Mouse (Mus musculus) MEL-GATA-1-ER (cell line): Measurements from ENCODE around the gene Cck.

ENCODE experiments used
- DNase-seq: peaks from one replicate; pipeline ENCODE4 v3.0.0-alpha.2; 2012; ENCODE audit warnings: low read depth; ENCODE audit errors: extremely low read depth

Cck gene

GRCm38 (mm10) chr9:121460527-121460926 lies 35.0 kb downstream of the Cck start:
- no peak for DNase-seq

DNA sequence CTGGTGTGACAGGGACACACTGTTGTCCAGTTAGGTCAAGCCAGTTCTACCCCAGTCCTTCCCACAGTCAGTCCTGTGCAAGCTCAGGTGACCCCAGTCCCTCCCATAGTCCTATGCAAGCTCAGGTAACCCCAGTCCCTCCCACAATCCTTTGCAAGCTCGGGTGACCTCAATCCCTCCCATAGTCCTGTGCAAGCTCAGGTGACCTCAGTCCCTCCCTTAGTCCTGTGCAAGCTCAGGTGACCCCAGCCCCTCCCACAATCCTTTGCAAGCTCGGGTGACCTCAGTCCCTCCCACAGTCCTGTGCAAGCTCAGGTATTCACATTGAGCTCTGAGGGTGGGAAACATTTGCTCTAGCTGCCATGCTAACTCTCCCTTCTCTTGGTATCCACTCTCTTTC lies 35.5 kb downstream of the Cck start:
- DNase-seq, result no peak

DNA sequence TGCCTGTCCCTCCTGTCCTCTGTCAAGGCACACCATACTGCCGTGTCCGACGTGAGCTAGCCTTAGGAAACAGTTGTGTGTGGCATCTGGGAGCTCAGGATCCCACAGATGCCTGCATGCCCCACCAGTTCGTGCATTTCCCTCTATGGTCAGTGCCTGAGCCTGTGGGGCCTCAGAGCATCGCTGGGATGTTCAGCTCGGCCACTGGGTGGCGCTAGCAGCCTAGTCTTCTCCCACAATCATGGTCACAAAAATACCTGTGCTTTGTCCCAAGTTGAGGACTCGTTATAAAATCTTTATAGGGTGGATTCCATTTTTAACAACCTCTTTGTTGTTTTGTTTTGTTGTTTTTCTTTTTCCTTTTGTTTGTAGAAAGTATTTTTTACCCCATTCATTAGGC lies 37.0 kb downstream of the Cck start:
- DNase-seq, result no peak

DNA sequence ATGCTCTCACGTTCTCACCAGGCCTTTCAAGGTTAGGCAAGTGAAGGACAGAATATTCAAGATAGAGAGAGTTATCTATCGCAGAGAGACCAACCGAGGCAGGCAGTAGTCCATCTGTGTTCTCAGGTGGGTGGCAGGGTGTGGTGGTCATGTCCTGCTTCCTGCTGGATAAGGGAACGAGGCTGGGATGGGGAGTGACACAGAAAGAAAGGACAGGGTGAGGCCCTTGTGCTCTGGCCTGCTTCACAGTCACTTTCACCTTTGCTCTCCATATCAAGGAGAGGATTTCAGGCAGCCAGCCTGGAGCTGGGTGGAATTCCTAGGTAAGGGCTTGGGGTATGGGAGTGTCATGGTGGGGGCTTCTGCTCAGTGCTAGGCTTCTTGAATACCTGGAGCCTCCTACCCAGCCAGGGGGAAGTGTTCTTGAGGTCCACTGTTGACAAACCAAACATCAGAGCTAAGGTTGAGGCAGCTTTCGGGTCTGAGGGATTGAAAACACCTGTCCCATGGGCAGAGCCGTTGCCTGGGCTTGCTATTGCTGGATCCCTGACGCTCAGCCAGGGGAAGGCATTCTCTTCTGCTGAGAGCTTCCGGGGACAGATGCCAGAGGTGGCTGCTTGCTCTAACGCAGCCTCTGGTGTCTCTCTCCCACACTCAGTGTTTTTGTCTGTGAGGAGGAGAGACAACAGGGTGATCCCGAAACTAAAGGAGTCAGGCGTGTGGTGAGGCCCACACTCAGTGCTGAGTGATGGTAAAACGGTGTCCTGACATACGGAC lies 38.6 kb downstream of the Cck start:
- DNase-seq, result no peak

DNA sequence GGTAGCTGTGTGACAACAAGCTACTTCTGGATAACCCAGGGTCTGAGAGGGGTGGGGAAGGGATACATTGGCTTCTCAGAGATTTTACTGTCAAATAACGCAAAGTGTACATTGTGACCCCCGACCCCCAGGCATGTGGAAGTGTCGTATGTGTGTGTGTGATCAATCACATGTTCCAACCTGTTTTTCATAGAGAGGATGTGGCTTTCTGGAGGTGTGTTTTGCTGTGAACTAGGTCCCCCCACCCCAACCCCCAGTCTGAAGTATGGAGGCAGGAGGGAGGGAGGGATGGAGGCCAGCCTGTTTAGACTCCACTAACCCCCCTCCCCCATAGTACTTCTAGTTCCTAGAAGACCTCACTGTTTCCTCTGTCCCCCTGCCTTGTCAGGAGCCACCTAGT lies 40.6 kb downstream of the Cck start:
- no peak for DNase-seq

DNA sequence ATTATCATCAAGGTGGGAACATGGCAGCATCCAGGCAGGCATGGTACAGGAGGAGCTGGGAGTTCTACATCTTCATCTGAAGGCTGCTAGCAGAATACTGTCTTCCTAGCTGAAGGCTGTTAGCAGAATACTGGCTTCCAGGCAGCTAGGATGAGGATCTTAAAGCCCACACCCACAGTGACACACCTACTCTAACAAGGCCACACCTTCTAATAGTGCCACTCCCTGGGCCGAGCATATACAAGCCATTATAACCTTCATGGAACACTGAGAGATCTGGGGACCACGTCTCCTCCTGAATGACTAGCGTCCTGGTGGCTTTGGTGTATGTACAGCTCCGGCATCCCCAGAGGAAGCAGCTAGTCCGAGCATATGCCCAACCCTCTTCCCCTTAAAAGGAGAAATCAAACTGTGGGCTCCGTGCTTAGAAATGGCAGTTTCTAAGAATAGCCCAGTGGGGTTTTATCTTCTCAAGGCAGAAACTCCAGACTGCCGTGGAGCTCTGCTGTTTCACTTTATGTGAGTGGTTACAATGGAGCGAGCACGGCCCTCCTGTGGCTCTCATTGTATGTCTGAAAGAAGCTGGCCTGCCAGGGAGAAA lies 43.1 kb downstream of the Cck start:
- DNase-seq, result peak; percentile 83

DNA sequence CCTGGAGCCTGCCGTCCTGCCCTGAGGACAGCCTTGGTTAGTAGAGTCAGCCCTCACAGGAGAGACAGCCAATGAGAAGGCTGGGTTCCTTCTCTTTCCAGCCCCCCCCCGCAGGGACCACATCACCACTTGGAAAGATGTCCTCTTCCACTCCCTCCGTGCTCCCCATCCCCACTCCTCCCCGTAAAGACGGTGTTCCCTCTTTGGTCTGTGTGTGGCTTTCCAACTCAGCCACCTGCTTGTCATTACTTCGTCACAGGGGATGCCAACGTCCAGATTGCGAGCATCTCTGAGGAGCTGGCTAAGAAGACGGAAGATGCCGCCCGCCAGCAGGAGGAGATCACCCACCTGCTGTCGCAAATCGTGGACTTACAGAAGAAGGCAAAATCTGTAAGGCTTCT lies 49.1 kb downstream of the Cck start:
- no peak for DNase-seq

DNA sequence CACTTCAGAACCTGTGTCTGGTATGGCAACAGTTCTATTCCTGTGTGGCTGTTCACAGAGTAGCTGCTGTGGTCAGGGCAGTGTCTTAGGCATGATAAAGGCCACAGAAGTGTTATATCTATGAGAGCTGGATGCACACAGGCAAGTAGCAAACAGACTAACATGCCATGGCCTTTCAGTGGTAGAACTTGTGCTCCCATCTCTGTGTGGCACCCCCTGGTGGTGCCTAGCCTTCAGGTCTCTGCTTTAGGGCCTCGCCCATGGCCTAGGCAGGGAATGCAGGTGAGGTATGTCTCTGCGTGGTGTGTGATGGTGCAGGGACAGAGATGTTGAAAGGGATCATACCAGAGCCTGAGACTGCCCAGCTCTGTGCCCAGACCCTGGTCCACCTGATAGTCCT lies 50.1 kb downstream of the Cck start:
- no peak for DNase-seq

GRCm38 (mm10) chr9:121444367-121444707 lies 51.2 kb downstream of the Cck start:
- no peak for DNase-seq

DNA sequence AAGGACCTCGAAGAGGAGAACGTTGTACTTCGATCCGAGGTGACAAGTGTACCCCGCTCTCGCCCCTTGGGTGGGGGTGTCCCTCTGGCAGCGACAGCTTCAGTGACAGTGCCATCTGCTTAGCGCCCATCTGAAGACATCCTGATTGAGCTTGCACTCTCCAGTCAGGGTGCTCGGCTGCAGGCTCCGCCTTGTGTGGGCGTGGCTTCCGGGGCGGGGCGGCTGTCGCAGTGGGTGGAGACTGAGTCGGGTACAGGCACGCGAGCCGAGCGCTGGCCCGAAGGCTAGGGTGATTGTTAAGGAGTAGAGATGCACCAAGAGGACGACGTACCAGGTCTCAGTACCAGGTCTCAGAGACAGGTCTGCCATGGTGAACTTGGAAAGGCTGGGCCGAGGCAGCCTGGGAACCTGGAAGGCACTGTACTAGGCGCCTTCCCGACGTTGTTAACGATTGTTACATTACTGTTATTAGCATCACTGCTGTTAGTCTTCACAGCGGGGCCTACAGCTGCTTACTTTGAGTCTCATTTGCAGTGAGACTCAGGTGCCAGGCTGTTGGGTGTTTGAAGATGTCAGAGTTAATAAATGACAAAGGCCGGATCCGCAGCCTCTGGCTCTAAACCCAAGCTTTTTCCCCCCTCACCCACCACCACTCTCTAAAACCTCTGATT lies 51.7 kb downstream of the Cck start:
- no peak for DNase-seq

DNA sequence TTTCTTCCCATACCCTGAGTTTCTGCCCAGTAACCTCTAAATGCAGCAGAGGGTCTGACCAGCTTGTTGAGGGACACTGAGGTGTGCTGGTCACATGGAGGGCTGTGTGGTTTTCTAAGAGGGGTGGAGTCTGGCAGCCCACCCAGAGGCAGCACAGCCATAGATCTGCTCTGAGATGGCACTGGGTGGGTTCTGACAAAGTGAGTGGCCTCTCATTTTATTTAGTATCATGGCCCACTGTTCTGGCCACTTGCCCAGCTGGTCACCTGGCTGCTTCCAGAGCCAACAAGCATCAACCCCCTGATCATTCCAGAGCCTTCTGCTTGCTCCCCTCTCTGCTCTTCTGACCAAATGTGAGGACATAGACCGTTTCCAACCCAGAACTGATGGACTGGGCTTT lies 53.3 kb downstream of the Cck start:
- no peak for DNase-seq
